Mouse (Mus musculus) heart, embryonic 11.5 days (tissue): ENCODE data around the gene Gm28036. TPM values are rescaled to one million over a fixed set of nuclear protein-coding genes. Genes with fewer than 3 reads are reported as not detected.
A peak's percentile ranks its signal among the peaks of the same experiment; 100 is the strongest.

ENCODE experiments used
- ATAC-seq: fragments of 200-750 bp; cut with Nextera tagmentation; replicated peaks from 2 replicates; pipeline ENCODE4 v1.8.0; 2017; ENCODE audit warnings: moderate library complexity; ENCODE audit not compliant: insufficient number of reproducible peaks, low FRiP score, low TSS enrichment
- H3K27ac ChIP-seq: fragments of 300-500 bp; sonication (generic); 2 replicates; pipeline ENCODE4 v1.5.1; 2014; ENCODE audit warnings: mild to moderate bottlenecking, low read depth, low read length
- H3K27me3 ChIP-seq: fragments of 300-500 bp; sonication (generic); 2 replicates; pipeline ENCODE4 v1.6.1; 2014; ENCODE audit warnings: mild to moderate bottlenecking, low read length, mixed read lengths; ENCODE audit not compliant: control insufficient read depth, insufficient read depth
- H3K36me3 ChIP-seq: fragments of 300-500 bp; sonication (generic); 2 replicates; pipeline ENCODE4 v1.6.1; 2014; ENCODE audit warnings: mild to moderate bottlenecking, low read length, moderate library complexity, mixed read lengths; ENCODE audit not compliant: control insufficient read depth, insufficient read depth
- H3K4me1 ChIP-seq: fragments of 300-500 bp; sonication (generic); 2 replicates; pipeline ENCODE4 v1.6.1; 2014; ENCODE audit warnings: low read length; ENCODE audit not compliant: control insufficient read depth, insufficient read depth
- H3K4me2 ChIP-seq: fragments of 300-500 bp; sonication (generic); 2 replicates; pipeline ENCODE4 v1.6.1; 2014; ENCODE audit warnings: mild to moderate bottlenecking, moderate library complexity
- H3K4me3 ChIP-seq: fragments of 300-500 bp; sonication (generic); 2 replicates; pipeline ENCODE4 v1.5.1; 2014; ENCODE audit warnings: low read depth, low read length
- H3K9ac ChIP-seq: fragments of 300-500 bp; sonication (generic); 2 replicates; pipeline ENCODE4 v1.6.1; 2014; ENCODE audit warnings: mild to moderate bottlenecking, low read depth, low read length, moderate library complexity
- H3K9me3 ChIP-seq: fragments of 300-500 bp; sonication (generic); replicated peaks from 2 replicates; pipeline ENCODE4 v1.6.1; 2016; ENCODE audit warnings: low read length; ENCODE audit not compliant: control insufficient read depth
- WGBS: fragments of 180-500 bp; shearing (Covaris S2); extraction: QIAGEN DNeasy Blood & Tissue Kit; methylation state at CpG from one replicate; pipeline ENCODE4 v1.1.7; 2014; ENCODE audit not compliant: insufficient replicate concordance; 5-methylcytosine and 5-hydroxymethylcytosine counted together
- polyA plus RNA-seq: library from polyadenylated mRNA; unstranded; fragments of >200 nt; fragmentation: Nextera tagmentation; extraction: Ambion mirVana; gene quantifications from 2 replicates; pipeline ENCODE4 v1.2.1, GENCODE M21; 2014

The Gm28036 gene
- polyA plus RNA-seq, 1 experiment from 2014 or later, result 14.1 TPM

DNA sequence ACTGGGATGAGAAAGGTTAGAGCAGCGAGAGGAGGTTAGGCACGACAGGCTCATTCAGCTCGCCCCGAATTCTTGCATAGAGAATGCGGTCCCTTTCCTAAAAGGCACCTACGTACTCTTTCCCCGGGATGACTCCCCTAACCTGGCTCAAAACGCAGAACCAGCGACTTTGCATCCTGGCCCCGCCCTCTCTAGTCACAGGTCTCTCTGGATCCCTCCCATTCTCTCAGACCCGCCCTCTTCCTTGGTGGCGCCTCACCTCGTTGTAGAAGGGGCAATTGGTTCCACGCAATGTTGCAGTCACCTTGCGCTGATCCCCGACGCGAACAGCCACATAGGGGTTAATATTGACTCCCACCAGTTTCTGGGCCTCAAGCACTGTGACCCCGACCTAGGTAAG lies 79.0 kb downstream of the Gm28036 start:
- peaks cover 24% of the 10 kb centered on the region for H3K27me3 ChIP-seq
- no peak for ATAC-seq
- H3K4me3 ChIP-seq, result no peak overlapping the region
- H3K36me3 ChIP-seq, result no peaks in the 10 kb centered on the region
- no peaks in the 10 kb centered on the region for H3K4me1 ChIP-seq
- no peak overlapping the region for H3K9ac ChIP-seq
- no peaks in the 10 kb centered on the region for H3K9me3 ChIP-seq
- WGBS, result 8% methylated on average over 19 of the region's 19 CpGs
- no peak overlapping the region for H3K27ac ChIP-seq
- H3K4me2 ChIP-seq, result peak overlapping the region; percentile 38

GRCm38 (mm10) chr2:156042903-156043302 lies 84.0 kb downstream of the Gm28036 start:
- Histone ChIP-seq H3K36me3 (no peaks in the 10 kb centered on the region), H3K4me2 (no peak overlapping the region), H3K4me1 (no peaks in the 10 kb centered on the region), H3K27ac (no peak overlapping the region), H3K4me3 (no peak overlapping the region), H3K9ac (no peak overlapping the region), H3K9me3 (no peaks in the 10 kb centered on the region), H3K27me3 (peaks cover 12% of the 10 kb centered on the region)
- no peak for ATAC-seq
- 76% methylated on average over 8 of the region's 8 CpGs for WGBS

DNA sequence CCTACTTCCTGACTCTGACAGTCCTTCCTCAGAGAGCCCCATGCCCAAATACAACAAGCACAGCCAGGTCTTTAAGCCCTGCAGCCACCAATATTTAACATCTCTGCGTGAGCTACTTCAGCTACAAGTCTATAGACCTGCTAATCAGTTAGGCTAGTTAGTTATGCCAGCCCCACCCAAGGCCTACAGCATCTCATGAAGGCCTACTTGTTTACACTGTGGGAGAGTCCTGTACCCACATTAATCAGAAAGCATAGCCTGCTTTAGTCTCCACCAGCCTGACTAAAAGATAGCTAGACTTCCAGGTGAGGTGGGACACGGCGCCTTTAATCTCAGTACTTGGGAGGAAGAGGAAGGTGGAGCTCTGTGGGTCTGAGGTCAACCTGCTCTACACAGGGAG lies 87.5 kb downstream of the Gm28036 start:
- H3K27me3 ChIP-seq, result no peaks in the 10 kb centered on the region
- 82% methylated on average over 3 of the region's 3 CpGs for WGBS

GRCm38 (mm10) chr2:156025482-156025881 lies 101.4 kb downstream of the Gm28036 start:
- Histone ChIP-seq H3K27ac (no peak overlapping the region), H3K9me3 (no peaks in the 10 kb centered on the region), H3K4me3 (no peak overlapping the region), H3K4me1 (no peaks in the 10 kb centered on the region), H3K4me2 (no peak overlapping the region), H3K9ac (no peak overlapping the region), H3K27me3 (no peaks in the 10 kb centered on the region), H3K36me3 (no peaks in the 10 kb centered on the region)
- no peak for ATAC-seq

More for the DNA sequence above, 87.5 kb downstream of the Gm28036 start:
- Histone ChIP-seq H3K4me1 (no peaks in the 10 kb centered on the region), H3K9me3 (no peaks in the 10 kb centered on the region), H3K9ac (no peak overlapping the region), H3K36me3 (no peaks in the 10 kb centered on the region), H3K4me2 (no peak overlapping the region), H3K4me3 (no peak overlapping the region), H3K27ac (no peak overlapping the region)
- ATAC-seq, result no peak

Other genes starting within 250 kb of the Gm28036 start
- 86.7 and 118 TPM in 2 replicates for gene Uqcc1, start 196.8 kb downstream of the Gm28036 start, polyA plus RNA-seq
- gene Gm15557, start 186.4 kb downstream of the Gm28036 start, polyA plus RNA-seq, result not detected in 2 replicates
- 0.36 and 0.63 TPM in 2 replicates for gene Gdf5, start 181.7 kb downstream of the Gm28036 start, polyA plus RNA-seq
- 6.4 and 12.3 TPM in 2 replicates for gene Cep250, start 170.6 kb downstream of the Gm28036 start, polyA plus RNA-seq
- gene 6430550D23Rik, start 119.1 kb downstream of the Gm28036 start, polyA plus RNA-seq, result 0.80 and 1.1 TPM in 2 replicates
- gene Ergic3, start 119.0 kb downstream of the Gm28036 start, polyA plus RNA-seq, result 170 and 184 TPM in 2 replicates
- not detected in 2 replicates for gene Fer1l4, start 74.1 kb downstream of the Gm28036 start, polyA plus RNA-seq
- gene Spag4, start 61.9 kb downstream of the Gm28036 start, polyA plus RNA-seq, result 2.4 and 3.3 TPM in 2 replicates
- gene Cpne1, start 15.1 kb downstream of the Gm28036 start, polyA plus RNA-seq, result 29.5 and 35.7 TPM in 2 replicates
- 22.3 and 25.8 TPM in 2 replicates for gene Rbm12, start 15.1 kb downstream of the Gm28036 start, polyA plus RNA-seq
- gene Romo1, start 16.9 kb upstream of the Gm28036 start, polyA plus RNA-seq, result 428 and 430 TPM in 2 replicates
- gene Nfs1, start 17.1 kb upstream of the Gm28036 start, polyA plus RNA-seq, result 55.7 and 58.2 TPM in 2 replicates
- 465 and 476 TPM in 2 replicates for gene Rbm39, start 53.1 kb upstream of the Gm28036 start, polyA plus RNA-seq
- gene Phf20, start 69.4 kb upstream of the Gm28036 start, polyA plus RNA-seq, result 61.1 and 62.7 TPM in 2 replicates
- 2.2 and 2.3 TPM in 2 replicates for gene Cnbd2, start 185.2 kb upstream of the Gm28036 start, polyA plus RNA-seq
- 50.6 and 59.0 TPM in 2 replicates for gene Scand1, start 185.6 kb upstream of the Gm28036 start, polyA plus RNA-seq